Mouse (Mus musculus) neural tube, embryonic 13.5 days (tissue): ENCODE measurements around the gene Cbx3. TPM values are rescaled to one million over a fixed set of nuclear protein-coding genes. Genes with fewer than 3 reads are reported as not detected.
A peak's percentile ranks its signal among the peaks of the same experiment; 100 is the strongest.

Experiments used
- ATAC-seq: fragments of 200-750 bp; cut with Nextera tagmentation; 2 replicates; pipeline ENCODE4 v1.8.0; 2017; ENCODE audit warnings: low read depth, mild to moderate bottlenecking, moderate TSS enrichment, moderate library complexity
- H3K27ac ChIP-seq: fragments of 300-500 bp; sonication (generic); replicated peaks from 2 replicates; pipeline ENCODE4 v1.5.1; 2015; ENCODE audit warnings: moderate library complexity, mild to moderate bottlenecking, inconsistent platforms
- H3K27me3 ChIP-seq: fragments of 300-500 bp; sonication (generic); 2 replicates; pipeline ENCODE4 v1.6.1; 2015; ENCODE audit warnings: mild to moderate bottlenecking, inconsistent platforms
- H3K36me3 ChIP-seq: fragments of 300-500 bp; sonication (generic); 2 replicates; pipeline ENCODE4 v1.6.1; 2015; ENCODE audit warnings: mild to moderate bottlenecking, inconsistent platforms
- H3K4me1 ChIP-seq: fragments of 300-500 bp; sonication (generic); replicated peaks from 2 replicates; pipeline ENCODE4 v1.6.1; 2015; ENCODE audit warnings: inconsistent platforms
- H3K4me2 ChIP-seq: fragments of 300-500 bp; sonication (generic); 2 replicates; pipeline ENCODE4 v1.6.1; 2015; ENCODE audit warnings: inconsistent platforms, mild to moderate bottlenecking, moderate library complexity
- H3K4me3 ChIP-seq: fragments of 300-500 bp; sonication (generic); 2 replicates; pipeline ENCODE4 v1.5.1; 2015; ENCODE audit warnings: mild to moderate bottlenecking, inconsistent platforms
- H3K9ac ChIP-seq: fragments of 300-500 bp; sonication (generic); 2 replicates; pipeline ENCODE4 v1.6.1; 2015; ENCODE audit warnings: moderate library complexity, mild to moderate bottlenecking, inconsistent platforms
- H3K9me3 ChIP-seq: fragments of 300-500 bp; sonication (generic); 2 replicates; pipeline ENCODE4 v1.6.1; 2016; ENCODE audit warnings: inconsistent platforms
- WGBS: fragments of 180-500 bp; shearing (Covaris S2); methylation state at CpG from one replicate; pipeline ENCODE4 v1.1.7; 2015; 5-methylcytosine and 5-hydroxymethylcytosine counted together
- polyA plus RNA-seq: library from polyadenylated mRNA; unstranded; fragments of >200 nt; fragmentation: Nextera tagmentation; extraction: Ambion mirVana; gene quantifications from 2 replicates; pipeline ENCODE4 v1.2.1, GENCODE M21; 2015

The Cbx3 gene
- polyA plus RNA-seq, 1 experiment from 2014 or later = 502 TPM

DNA sequence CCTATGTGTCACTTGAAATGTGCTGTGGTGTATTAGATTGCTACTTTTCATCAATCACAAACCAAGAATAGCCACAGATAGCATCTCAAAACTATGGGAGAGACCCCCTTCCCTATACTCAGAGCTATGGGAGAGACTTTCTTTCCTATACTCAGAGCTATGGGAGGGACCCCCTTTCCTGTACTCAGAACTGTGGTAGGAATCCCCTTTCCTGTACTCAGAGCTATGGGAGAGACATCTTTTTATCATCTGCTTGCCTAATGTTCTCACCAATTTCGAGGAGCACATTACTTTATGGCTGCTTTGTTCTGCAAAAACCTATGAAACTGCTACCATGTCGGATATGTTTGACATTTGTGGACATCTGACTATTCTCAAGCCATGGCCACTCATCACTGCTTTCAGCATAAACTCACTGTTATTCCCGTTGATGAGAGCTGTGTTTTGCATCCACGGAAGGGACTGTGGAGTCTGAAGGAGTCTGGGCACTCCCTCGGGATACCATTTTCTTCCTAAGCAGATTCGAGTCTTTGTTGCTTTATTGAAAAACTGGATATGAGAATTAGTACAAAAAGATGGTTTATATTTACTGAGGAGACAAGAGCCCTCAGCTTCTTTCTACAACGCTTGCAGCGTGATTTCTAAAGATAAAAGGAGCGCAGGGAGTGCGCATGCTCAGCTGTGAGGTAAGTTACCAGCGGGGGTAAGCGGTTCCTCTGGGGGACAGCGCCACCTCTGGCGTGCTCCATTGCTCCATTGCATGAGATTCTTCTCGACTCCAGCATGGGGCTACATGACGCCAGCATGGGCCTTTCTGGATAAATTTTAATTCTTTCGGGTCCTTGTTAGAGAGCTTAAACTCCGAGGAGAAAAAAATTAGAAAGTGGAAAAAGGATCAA, 38.8 kb downstream of the Cbx3 start:
- peak overlapping the region; percentile 55 for H3K4me2 ChIP-seq
- peak overlapping the region; percentile 61 for H3K27ac ChIP-seq
- peaks cover 5% of the 10 kb centered on the region for H3K4me1 ChIP-seq
- WGBS = 27% methylated on average over 18 of the region's 18 CpGs
- H3K4me3 ChIP-seq = peak overlapping the region; percentile 33
- no peaks in the 10 kb centered on the region for H3K27me3 ChIP-seq
- peak overlapping the region; percentile 61 for H3K9ac ChIP-seq
- no peaks in the 10 kb centered on the region for H3K36me3 ChIP-seq
- ATAC-seq = peak; percentile 88
- no peaks in the 10 kb centered on the region for H3K9me3 ChIP-seq

- ATAC-seq = no peak
- no peak overlapping the region for H3K4me2 ChIP-seq
- H3K9me3 ChIP-seq = no peaks in the 10 kb centered on the region
- WGBS = 30% methylated on average over 5 of the region's 5 CpGs
- no peak overlapping the region for H3K4me3 ChIP-seq
- H3K36me3 ChIP-seq = no peaks in the 10 kb centered on the region
- H3K9ac ChIP-seq = no peak overlapping the region
- peaks cover 5% of the 10 kb centered on the region for H3K4me1 ChIP-seq
- no peaks in the 10 kb centered on the region for H3K27me3 ChIP-seq
- H3K27ac ChIP-seq = no peak overlapping the region
These were observed 39.9 kb downstream of the Cbx3 start for GRCm38 (mm10) chr6:51510094-51510493.

DNA sequence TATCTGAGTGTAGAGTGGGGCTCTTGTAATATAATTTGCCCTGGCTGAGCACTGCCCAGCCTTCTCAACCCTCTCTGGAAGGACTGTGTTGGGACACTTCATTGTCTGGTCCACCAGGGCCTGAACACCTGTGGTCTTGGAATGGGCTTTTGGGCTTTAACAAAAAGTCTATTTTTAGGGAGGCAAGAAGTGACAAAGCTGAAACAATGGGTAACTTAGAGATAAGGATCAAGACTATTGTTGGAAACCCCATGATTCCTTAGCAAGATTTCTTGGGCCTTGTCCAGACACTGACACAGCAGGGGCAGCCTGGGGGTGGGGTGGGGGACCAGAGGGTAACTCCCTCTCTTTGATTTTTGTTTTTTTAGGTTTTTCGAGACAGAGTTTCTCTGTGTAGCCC, 40.8 kb downstream of the Cbx3 start:
- 65% methylated on average over 1 of the region's 1 CpGs for WGBS
- H3K27ac ChIP-seq = no peak overlapping the region

DNA sequence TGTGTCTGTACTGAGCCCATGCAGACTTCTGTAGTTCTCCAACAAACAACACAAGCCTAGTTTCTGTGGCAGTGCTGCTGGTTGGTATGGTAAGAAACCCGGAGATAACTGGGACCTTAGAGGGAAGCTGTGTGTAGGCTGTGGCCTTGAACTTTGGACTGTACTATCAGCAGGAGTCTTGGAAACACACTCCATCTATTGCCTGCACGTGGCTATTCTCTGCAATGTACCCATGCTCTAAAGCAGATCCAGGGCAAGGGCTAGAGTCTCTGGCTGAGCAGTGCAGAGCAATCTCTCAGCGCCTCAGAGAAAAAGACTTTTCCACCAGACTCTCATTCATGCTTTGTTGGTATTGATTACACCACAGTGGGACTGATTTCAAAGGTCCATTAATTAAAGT, 43.6 kb downstream of the Cbx3 start:
- H3K4me1 ChIP-seq = peaks cover 1% of the 10 kb centered on the region
- peaks cover 8% of the 10 kb centered on the region; the same call in 1 of the 2 replicates for H3K9me3 ChIP-seq
- 75% methylated on average over 3 of the region's 3 CpGs for WGBS
- H3K4me3 ChIP-seq = no peak overlapping the region
- no peaks in the 10 kb centered on the region for H3K27me3 ChIP-seq
- no peak overlapping the region for H3K9ac ChIP-seq
- no peak overlapping the region for H3K27ac ChIP-seq
- ATAC-seq = no peak
- no peaks in the 10 kb centered on the region for H3K36me3 ChIP-seq
- no peak overlapping the region for H3K4me2 ChIP-seq

More for the DNA sequence above, 40.8 kb downstream of the Cbx3 start:
- Histone ChIP-seq H3K4me1 (peaks cover 5% of the 10 kb centered on the region), H3K4me2 (no peak overlapping the region), H3K36me3 (no peaks in the 10 kb centered on the region), H3K9me3 (no peaks in the 10 kb centered on the region), H3K9ac (no peak overlapping the region), H3K27me3 (no peaks in the 10 kb centered on the region), H3K4me3 (no peak overlapping the region)
- no peak for ATAC-seq

DNA sequence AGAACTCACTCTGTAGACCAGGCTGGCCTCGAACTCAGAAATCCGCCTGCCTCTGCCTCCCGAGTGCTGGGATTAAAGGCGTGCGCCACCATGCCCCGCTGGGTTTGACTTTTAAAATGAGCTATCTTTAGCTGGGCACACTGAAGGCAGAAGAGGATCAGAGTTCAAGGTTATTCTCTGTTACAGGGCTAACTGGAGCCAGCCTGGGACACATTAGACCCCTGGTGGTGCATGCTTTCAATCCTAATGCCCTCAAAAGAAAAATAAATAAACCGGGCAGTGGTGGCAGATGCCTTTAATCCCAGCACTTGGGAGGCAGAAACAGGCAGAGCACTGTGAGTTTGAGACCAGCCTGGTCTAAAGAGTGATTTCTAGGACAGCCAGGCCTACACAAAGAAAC, 44.7 kb downstream of the Cbx3 start:
- no peak overlapping the region for H3K9ac ChIP-seq
- 90% methylated on average over 7 of the region's 7 CpGs for WGBS
- no peak overlapping the region for H3K4me2 ChIP-seq
- H3K4me3 ChIP-seq = no peak overlapping the region
- no peak for ATAC-seq
- no peaks in the 10 kb centered on the region for H3K36me3 ChIP-seq
- no peak overlapping the region for H3K27ac ChIP-seq
- H3K27me3 ChIP-seq = no peaks in the 10 kb centered on the region
- H3K4me1 ChIP-seq = no peaks in the 10 kb centered on the region
- peaks cover 8% of the 10 kb centered on the region; the same call in 1 of the 2 replicates for H3K9me3 ChIP-seq

DNA sequence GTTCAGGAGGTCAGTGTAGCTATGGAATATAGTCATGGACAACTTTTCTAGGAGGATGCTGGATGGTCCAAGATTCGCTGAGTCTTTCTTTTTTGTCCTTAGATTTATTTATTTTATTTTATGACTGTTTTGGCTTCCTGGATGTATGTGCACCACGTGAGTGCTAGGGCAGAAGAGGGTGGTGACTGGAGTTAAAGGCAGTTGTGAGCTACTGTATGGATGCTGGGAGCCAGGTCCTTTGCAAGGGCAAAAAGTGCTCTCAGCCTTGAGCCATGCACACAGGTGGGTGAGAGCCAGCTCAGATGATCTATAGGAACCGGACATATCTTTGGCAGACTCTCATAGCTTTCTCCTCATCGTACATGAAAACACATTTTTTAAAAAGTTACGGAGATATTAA, 53.1 kb downstream of the Cbx3 start:
- Histone ChIP-seq H3K9ac (peak overlapping the region; percentile 80; the same call in 1 of the 2 replicates), H3K36me3 (no peaks in the 10 kb centered on the region), H3K4me3 (peak overlapping the region; percentile 68), H3K27me3 (no peaks in the 10 kb centered on the region), H3K27ac (no peak overlapping the region), H3K4me2 (peak overlapping the region; percentile 74), H3K9me3 (no peaks in the 10 kb centered on the region), H3K4me1 (peaks cover 13% of the 10 kb centered on the region)
- no peak; the same call in 1 of the 2 replicates for ATAC-seq
- 26% methylated on average over 5 of the region's 5 CpGs for WGBS

- Histone ChIP-seq H3K9me3 (no peaks in the 10 kb centered on the region), H3K27ac (peak within 1 kb of the TSS; percentile 79), H3K36me3 (no peaks in the 10 kb centered on the region), H3K4me3 (peak within 1 kb of the TSS; percentile 68), H3K4me2 (peak within 1 kb of the TSS; percentile 74), H3K4me1 (peaks cover 19% of the 10 kb centered on the region), H3K27me3 (no peaks in the 10 kb centered on the region), H3K9ac (peak within 1 kb of the TSS; percentile 80)
- peak; percentile 80 for ATAC-seq
- WGBS = 1% methylated on average over 47 of the region's 47 CpGs
These were observed 53.7 kb downstream of the Cbx3 start, which contains the start of gene Snx10 for GRCm38 (mm10) chr6:51523807-51524320. Gene Snx10, plus strand, starts transcription at chr6:51523901.

DNA sequence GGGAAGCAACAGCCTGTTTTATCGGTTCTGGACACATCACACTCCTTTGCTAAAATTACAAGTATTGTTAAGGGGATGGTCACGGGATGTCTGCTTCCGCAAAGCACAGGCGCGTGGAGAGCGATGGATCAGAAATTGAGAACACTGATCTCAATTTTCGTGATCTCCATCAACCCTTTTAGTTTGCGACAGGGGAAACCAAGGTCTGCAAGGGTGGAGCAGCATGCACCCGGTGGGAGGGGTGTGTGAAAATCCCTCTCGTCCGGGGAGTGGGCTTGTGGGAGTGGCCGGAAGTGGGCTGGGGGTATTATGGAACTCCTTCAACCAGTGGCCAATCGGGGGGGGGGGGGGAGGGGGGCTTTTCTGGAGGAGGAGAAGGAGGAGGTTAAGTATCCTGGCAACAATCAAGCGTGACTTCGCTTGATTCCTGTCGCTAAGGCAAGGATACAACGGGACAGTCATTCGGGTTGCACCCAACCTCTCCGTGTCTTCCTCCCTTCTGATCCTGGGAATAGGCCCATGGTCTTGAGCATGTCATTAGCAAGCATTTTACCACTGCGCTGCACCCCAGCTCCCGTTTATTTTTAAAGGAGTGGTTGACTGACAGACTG, 54.3 kb downstream of the Cbx3 start:
- Histone ChIP-seq H3K27ac (peak overlapping the region; percentile 79; the same call in 1 of the 2 replicates), H3K27me3 (no peaks in the 10 kb centered on the region), H3K4me3 (peak overlapping the region; percentile 68), H3K4me2 (peak overlapping the region; percentile 74), H3K36me3 (no peaks in the 10 kb centered on the region), H3K9me3 (no peaks in the 10 kb centered on the region), H3K4me1 (peaks cover 24% of the 10 kb centered on the region), H3K9ac (peak overlapping the region; percentile 80)
- ATAC-seq = peak; percentile 86
- WGBS = 2% methylated on average over 20 of the region's 21 CpGs

- H3K4me1 ChIP-seq = peaks cover 30% of the 10 kb centered on the region
- H3K27me3 ChIP-seq = no peaks in the 10 kb centered on the region
- peak overlapping the region; percentile 80 for H3K9ac ChIP-seq
- H3K4me3 ChIP-seq = peak overlapping the region; percentile 68
- no peaks in the 10 kb centered on the region for H3K36me3 ChIP-seq
- peak overlapping the region; percentile 74 for H3K4me2 ChIP-seq
- peak; percentile 48 for ATAC-seq
- no peak overlapping the region; the same call in 1 of the 2 replicates for H3K27ac ChIP-seq
- no peaks in the 10 kb centered on the region for H3K9me3 ChIP-seq
- 45% methylated on average over 5 of the region's 5 CpGs for WGBS
These were observed 54.8 kb downstream of the Cbx3 start for GRCm38 (mm10) chr6:51525001-51525400.

DNA sequence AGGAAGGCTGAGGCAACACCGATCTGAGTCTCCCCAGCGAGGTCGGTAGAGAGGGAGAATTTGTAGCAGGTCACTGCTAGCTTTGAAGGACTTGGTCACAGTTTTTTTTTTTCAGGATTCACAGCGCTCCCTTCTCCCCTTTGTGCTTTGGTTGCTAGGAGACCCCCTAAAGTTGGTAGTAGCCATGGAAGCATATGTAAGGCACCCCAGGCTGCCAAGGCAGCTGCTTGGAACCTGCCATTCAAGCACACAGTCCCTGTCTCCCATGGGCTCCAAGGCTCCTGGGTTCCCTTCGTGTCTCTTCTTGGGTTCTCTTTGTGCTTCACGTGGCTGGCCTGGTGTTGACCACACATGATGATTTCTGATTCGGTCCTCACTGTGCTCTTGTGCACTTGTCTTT, 59.3 kb downstream of the Cbx3 start:
- H3K9me3 ChIP-seq = peaks cover 2% of the 10 kb centered on the region; the same call in 1 of the 2 replicates
- WGBS = 22% methylated on average over 7 of the region's 7 CpGs
- H3K36me3 ChIP-seq = no peaks in the 10 kb centered on the region
- H3K27me3 ChIP-seq = no peaks in the 10 kb centered on the region
- H3K27ac ChIP-seq = peak overlapping the region; percentile 70
- peaks cover 30% of the 10 kb centered on the region for H3K4me1 ChIP-seq
- H3K9ac ChIP-seq = no peak overlapping the region
- peak; percentile 55; the same call in 1 of the 2 replicates for ATAC-seq
- H3K4me3 ChIP-seq = no peak overlapping the region
- no peak overlapping the region for H3K4me2 ChIP-seq
